Mouse (Mus musculus) kidney, adult 18-20 months (tissue): Measurements from ENCODE around the gene Ears2.
"Not testable (repeated sequence)": the region's sequence is repeated elsewhere in the genome, so short reads cannot be mapped to it uniquely, and the experiment has no call there.

Experiments
- DNase-seq: peaks from one replicate; pipeline ENCODE4 v3.0.0; 2021

The Ears2 gene

DNA sequence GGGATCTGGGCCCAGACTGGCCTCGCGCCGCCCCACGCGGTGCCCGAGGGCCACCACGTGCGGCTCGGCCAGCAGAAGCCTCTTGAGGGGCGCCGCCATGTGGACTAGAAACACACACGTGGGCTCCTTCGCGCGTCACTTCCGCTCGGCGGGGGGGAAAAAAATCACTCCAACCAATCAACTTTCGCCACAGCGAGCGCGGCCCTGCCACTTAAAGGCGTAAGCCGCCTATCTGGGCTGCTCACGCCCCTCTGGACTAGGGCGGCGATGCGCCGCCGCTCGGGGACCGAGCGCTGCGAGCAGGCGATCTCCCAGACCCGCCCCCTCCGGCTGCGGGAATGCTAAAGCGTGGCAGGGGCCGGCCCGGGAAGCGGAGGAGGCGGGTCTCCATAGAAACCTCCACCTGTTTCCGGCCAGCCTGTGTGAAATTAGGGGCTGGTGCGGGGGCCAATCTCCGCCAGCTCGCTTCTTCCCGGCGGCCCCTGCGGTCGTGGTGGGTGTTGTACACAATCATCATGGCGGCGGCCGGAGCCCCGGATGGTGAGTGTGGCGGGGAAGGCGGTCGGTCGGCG is at the start of gene Ears2, which contains the start of gene Ubfd1:
Gene Ears2, minus strand, starts transcription at position 319 of the 572 bp plus-strand sequence.
Gene Ubfd1, plus strand, starts transcription at position 231 of the 572 bp plus-strand sequence.
- DNase-seq: peak; percentile 98

DNA sequence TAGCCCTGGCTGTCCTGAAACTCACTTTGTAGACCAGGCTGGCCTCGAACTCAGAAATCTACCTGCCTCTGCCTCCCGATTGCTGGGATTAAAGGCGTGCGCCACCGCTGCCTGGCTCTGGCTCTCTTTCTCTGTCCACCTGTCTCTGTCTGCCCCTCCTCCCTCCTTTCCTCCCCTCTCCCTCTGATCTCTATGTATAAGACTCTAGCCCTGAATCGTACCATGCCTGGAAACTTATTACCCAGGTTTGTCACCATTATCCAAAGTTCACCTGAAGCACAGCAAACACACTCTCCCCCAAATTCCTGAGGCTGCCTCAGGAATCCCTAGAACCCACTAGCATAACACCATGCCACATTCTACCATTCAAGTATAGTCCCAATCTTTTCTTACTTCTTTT is 41.1 kb upstream of the Ears2 start:
- DNase-seq: no peak

DNA sequence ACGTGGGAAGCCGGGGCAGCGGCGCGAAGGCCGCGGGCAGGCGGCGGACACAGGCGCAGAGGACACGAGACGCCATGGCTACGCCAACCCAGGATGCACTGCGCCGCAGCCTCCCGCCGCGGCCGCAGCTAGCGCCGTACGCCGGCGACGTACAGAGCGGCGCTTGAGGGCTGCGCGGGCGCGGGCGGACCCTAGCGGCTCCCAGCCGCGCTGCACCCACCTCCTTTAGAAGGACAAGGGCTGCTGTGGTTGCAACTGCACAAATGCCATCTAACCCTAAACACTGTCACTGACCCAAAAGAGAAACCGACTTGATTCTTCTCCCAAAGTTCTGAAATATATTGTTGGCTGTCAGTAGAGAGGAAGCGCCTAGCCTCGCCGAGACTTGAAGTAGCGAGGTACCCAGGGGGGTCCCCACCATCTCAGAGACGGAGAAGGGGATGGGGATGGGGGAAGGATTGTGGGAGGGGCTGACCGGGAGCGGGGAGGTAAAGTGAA is 34.7 kb upstream of the Ears2 start, which contains the start of gene Ndufab1:
Gene Ndufab1, minus strand, starts transcription at position 140 of the 498 bp plus-strand sequence.
- DNase-seq: peak; percentile 93

DNA sequence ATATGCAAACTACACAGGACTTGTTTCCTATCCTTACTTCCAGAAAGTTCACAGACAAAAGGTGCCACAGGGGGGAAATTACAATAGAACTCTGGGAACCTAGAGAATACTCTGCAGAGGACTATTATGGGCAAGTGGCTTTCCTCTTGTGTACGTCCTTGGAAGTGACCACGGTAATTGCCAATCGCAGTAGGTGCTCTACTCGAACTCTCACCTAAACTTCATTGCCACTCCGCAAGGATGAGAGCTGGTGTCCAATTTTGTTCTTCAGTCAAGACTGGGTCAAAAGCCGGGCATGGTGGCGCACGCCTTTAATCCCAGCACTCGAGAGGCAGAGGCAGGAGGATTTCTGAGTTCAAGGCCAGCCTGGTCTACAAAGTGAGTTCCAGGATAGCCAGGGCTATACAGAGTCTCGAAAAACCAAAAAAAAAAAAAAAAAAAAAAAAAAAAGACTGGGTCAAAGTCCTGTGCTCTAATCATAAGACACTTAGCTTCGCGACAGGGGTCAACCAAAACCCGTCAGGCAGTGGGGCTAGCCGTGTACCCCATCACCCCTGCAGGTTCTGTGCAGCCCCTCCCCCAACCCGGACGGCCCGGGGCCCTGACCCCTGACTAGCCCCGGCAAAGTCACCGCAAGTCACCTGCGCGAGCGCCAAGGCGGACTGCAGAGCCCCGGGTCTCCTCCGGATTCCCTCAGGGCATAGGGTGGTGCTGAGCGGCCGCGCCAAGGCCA is 34.1 kb upstream of the Ears2 start:
- not testable (repeated sequence) for DNase-seq

DNA sequence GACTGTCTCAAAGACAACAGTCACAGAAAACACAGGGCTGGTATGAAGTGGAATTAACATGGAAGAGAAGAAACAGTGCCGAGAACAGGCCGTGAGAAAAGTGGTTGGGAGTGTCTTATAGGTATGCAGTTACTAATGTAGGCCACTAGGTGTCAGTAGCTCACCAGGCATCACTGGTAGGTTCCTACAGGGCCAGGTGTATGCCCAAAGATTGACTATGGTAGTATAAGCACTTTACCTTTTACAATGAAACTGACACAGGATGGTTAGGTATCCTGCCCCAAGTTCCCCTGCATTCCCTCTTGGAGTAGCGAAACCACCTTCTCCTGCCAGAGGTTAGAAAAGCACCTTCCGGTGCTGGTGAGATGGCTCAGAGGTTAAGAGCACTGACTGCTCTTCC is 32.2 kb upstream of the Ears2 start:
- peak; percentile 58 for DNase-seq

DNA sequence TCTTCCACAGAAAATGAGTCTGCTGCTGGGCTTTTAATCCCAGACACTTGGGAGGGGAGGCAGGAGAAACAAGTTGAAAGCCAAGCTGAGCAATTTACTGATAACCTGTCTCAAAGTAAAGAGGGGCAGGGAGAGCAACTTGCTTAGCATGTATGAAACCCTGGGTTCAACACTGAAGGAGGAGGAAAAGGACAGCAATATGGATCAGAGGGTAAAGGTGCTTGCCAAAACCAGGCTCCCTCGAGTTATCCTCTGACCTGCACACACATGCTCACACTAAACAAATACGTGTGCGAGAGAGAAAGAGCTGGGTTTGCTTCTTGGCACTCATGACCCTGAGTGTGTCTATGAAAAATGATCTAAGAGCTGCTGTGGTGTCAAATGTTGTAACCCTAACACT is 30.9 kb upstream of the Ears2 start:
- DNase-seq: no peak

DNA sequence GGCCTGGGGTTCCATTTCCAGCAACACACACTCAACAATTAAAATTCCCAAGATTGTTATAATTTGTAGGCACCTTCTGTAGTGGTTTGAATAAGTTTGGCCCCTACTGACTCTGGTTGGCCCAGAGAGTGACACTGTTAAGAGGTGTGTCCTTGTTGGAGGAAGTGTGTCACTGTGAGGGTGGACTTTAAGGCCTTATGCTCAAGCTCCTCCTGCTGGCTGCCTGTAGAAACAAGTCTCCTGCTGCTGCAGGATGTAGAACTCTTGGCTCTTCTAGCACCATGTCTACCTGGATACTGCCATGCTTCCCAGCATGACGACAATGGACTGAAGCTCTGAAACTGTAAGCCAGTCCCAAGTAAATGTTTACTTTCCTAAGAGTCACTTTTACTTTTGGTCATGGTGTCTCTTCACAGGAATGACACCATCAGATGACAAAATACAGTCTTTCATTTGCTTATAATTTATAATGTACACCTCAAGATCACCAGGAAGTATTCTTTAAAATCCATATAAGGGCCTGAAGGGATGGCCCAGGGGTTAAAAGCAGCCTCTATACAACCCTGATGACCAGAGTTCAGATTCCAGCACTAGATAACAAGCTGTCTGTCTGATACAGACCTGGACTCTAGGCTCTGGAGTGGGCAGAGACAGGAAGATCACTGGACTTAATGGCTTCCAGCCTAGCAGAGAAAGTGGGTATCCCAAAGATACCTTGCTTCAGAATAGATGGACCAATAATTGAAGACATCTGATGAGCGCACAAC is 27.7 kb upstream of the Ears2 start:
- DNase-seq: no peak

DNA sequence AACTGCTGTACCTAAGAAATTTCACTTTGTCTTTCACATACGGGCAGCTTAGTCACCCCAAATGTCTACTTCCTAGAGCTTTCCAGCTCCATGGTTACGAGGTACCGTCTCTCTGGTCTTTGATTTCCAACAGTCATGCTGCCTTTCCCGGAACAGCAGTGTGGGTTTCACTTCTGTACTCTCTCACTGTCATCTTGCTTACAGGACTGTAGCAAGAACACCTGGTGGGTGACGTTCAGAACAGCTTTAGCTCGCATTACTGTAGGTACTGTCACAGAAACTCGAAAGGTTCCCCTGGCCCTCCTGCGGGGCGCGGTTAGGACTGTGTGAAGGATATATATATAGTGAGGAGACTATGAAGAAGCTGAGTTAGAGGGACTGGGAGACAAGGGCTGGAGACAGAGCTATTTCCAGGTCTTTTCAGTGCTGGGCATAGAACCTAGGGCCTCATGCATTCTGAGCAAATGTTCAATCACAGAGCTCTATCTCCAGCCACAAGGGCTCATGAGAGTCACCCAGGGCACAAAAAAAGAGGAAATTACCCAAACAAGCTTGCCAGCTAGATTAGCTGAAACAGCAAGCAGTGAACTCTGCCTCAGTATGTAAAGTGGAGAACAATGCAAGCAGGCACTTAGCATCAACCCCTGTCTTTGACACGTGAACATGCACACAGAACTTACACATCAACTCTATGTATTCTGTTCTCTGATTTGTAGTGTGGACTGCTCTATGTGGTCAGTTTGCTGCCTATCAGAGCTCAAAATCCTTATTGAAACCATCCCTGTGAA is 20.3 kb upstream of the Ears2 start:
- DNase-seq: no peak

DNA sequence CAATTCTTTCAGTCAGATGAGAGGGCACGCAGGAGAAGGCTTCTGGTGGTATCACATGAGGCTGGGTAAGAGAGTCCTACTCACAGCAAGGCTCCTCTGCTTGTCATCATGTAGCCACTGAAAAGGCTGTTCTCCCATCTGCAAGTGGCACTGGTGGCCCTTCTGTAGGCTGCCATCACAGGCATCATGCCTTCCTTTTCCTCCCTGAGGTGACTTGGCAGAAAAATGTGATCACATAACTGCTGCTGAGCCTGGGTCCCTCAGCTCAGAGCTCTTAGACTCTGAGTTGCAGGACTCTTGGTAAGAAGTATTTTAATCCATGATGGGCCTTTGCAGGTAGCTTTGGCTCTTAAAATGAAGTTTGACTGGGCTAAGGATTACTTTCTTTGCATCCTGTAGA is 14.0 kb upstream of the Ears2 start:
- DNase-seq: no peak

DNA sequence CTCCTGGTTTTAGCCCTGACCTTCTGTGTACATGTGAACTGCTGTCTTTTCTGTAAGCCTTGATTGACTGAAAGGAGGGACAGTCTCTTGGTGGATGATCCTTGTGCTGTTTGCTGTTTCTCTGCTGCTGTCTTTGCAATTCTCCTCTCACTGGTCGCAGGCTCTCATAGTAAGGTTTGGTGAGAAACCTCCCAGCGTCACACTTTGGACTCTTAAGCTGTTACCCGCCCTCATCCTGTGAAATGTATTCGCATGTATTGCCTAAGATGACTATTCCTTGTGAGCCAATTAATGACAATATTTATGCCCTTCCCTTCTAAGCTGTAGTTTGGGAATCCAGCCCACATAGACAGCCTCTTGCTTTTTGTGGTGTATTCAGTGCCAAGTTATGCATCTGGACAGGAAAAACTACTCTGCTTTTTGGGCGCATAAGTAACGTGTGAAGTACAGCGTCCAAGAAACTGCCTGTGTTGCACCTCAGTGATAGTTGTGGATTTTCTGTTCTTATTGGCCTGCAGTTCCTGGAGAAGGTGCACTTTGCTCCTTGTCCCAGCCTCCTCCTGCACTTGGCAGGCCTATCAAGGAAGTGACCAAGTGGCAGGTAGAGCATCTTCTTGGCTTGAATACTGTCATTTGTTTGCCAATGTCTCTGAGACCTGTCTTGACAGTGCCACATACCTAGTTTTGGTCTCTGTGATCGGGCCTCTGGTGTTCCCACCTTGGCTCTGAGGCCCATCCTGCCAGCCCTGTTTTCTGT is 12.9 kb upstream of the Ears2 start:
- DNase-seq: peak; percentile 24

DNA sequence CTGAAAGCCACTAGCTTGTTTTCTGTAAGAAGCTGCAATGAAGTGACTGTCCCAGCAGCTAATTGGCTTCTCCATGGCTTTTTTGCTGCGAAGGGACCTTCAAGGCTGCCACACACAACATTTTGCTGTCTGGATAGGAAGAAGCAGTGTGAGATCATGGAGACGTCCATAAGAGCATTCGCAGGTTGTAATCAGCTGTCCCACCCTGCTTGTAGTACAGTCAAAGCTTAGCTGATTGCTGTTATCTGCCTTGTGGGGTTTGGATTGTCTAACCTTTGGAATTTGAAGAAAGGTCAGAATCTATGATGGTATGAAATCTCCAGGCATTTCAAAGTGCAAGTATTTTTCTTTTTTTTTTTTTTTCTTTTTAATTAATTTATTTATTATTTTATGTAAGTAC is 7.3 kb upstream of the Ears2 start:
- no peak for DNase-seq

DNA sequence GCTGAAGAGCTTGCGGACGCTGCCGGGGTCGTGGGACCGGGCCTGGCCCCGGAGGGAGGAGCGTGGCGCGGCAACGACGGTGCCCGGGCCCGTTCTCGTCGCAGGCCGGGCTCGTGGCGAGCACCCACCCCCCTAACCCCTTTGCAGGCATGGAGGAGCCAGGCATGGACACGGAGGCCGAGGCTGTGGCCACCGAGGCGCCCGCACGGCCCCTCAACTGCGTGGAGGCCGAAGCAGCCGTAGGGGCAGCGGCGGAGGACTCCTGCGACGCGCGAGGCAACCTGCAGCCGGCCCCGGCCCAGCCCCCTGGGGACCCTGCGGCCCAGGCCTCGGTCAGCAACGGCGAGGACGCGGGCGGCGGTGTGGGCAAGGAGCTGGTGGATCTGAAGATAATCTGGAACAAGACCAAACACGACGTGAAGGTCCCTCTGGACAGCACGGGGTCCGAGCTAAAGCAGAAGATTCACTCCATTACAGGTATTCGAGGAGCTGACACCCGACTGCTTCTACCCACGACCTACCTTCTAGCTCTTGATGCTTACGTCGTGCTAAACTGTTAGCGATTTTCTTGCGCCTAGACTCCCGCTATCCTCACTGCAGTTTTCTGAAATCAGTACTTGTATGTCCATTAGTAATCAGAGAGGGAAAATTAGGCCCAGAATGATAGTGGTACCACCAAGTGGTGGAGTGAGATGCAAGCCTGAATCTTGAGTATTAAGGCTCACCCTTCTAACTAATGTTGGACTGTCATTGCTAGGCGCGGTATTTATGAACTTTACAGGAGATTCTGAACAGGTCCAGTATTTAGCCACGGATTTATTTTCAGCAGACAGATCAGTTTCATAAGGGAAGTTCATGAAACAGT is 686 bp upstream of the Ears2 start:
- DNase-seq: peak; percentile 37

DNA sequence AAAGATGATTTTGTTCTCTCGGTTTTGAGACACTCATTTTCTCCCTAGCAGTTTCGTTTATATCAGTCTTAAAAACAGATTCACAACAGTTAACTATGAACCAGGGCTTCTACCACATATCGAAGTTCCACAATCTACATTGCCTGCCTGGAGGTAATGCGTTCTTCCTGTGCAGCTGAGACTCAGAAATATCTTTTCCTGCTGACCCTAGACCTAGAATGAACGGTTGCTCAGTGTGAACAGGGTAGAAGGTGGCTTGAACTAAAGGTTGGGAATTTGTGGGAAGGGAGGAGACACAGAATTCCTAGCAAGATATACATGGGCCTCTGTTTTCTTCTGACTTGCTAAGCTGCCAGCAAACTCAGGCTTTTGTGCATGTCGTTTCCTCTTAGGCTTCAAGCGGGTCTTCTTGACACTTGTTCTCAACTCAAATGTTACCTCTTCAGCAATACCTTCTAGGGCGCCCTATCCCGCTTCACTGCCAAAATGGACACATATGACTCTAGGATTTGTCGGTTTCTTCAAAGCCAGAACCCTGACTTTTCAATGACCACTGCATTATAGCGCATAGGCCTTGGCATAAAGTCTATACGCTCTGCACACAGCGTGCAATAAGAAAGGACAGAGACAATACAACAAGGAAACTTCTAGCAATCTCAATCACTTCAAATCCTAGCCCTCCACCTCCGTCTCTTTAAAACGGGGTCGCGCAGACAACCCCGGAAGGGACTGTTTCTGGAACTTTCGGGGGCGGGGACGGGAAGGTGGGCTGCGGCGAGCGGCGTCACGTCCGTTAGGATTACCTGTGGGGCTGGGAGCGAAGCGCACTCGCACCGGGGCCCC is 740 bp downstream of the Ears2 start:
- DNase-seq: no peak

DNA sequence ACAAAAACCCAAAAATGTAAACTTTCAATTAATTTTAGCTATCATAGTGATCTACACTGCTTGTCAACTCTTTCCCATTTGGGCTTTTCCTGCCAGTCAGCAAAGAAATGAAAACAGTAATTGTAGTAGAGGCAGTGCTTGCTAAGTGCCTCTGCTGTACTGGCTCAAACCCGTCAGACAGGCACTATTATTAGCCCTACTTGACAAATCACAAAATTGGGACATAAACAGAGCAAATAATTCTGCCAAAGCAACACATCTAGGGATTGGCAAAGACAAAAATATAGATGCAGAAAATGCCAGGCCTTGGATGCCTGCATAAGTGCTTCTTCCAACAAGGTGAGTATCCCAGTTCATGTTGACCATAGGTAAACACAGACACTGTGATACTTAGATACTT is 1.4 kb downstream of the Ears2 start:
- DNase-seq: no peak

DNA sequence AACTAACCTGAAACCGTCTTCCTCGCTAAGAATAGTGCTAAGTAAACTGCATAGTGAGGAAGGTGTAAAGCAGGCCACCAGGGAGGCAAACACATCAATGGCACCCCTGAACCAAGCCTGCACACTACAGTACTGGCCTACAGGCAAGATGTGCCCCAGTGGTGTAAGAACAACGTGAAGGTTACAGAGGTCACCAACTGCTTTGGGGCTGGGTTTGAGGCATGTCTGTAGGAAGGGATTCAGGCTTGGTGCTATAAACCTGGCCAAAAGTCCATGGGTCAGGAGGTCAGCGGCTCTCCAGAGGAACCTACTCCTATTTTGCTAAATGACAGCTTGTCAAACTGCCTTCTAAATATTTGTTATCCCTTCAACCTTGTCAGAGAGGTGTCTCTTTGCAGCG is 10.4 kb downstream of the Ears2 start:
- no peak for DNase-seq

DNA sequence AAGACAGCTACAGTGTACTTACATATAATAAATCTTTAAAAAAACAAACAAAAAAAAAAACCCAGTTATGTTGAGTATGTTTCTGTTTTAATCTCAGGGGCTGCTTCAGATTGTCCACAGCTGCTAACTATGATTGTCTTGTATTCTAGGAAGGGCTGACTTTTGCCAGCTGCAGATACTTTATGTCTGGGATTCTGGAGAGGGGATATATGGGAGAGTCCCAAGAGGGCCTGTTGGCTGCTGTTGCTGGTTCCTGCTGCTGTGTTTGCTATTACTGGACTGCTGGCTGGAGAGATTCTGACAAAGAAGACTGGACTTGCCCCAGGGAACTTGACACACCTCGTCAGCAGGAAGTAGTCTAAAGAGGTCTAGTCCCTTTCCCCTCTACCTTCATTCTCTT is 16.2 kb downstream of the Ears2 start:
- no peak for DNase-seq

DNA sequence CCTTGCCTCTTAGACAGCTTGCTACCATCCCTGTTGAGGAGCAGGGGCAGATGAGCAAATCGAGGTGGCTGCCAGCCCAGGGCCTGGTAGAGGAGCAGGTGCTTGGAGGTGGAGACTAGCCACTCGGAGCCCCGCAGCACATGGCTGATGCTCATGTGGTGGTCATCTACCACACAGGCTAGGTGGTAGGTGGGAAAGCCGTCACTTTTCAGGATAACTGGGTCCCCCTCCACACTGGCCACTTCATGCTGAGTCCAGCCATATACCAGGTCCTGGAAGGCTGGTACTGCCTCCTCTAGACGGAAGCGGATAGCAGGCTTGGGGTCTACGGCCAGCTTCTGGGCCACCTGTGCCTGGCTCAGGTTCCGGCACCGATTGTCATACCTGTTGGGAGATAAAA is 18.9 kb downstream of the Ears2 start:
- no peak for DNase-seq

DNA sequence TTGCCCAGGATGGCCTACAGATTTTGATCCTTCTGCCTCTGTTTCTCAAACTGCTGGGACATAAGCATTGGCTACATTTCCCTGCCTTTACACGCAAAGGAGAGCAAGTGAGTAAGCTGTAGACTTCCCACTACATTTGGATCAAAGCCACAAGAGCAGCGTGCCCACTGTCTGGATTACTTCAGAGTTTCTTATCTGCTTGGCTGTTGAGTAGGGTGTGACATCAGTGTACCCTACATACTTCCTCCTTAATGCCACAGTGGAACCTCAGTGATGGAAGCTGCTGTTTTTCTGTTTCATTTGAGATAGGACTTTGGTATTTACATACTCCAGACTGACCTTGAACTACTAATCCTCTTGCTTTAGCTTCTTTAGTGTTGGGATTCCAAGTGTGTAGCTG is 20.2 kb downstream of the Ears2 start:
- DNase-seq: no peak

DNA sequence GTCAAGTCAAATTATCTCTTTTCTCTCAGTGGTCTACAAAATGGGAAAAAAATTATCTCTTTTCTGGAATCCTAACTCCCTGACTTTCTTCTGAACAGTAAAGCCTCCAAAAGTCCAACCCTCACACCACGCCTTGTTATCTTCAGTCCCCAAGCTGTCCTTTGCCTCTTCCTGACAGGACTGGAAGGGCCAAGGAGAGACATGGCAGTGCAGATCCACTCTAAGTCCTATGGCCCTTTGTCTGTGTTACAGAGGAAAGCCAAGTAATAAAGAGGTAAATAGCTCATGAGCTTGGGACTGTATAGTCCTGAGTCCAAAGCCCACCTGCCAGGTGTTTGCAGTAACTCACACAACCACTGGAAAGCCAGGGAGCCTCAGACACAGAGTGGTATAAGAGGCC is 21.4 kb downstream of the Ears2 start:
- no peak for DNase-seq

DNA sequence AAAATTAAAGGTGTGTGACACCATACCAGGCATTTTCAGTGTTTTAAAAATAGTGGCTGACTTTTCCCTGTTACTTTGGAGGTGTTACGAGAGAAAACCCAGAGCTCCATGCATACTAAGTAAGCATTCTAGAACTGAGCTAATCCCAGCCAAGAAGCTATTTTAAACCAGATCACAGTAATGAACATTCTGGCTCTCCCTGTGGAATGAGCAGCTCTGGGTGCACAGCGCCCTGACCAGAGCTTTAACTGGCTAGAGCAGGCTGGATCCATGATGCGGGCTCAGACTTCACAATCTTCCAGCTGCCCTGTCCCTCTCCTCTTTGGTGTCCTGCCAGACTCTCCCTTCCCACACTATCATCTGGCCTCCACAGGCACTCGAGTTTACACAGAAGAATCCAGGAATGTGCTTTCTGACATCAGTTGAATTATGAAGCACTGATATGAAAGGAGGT is 21.9 kb downstream of the Ears2 start:
- DNase-seq: peak; percentile 27
